Mouse (Mus musculus): ENCODE measurements at regions not wholly inside any gene's neighbourhood (a gene's known extent, or its start where the extent isn't known, plus 50 kb on each side); places are given as distances from the start of the nearest gene placed in this dataset.

- H3K4me3 ChIP-seq (ENCODE audit: control insufficient read depth in 1 of 2, insufficient read depth in 1 of 2, low read depth in 2 of 2, low read length in 2 of 2) = no peak overlapping the region
- TF ChIP-seq TAL1 (IDR thresholded peaks at IDR 0.05; ENCODE audit: low read length) (no peak), CTCF (IDR thresholded peaks at IDR 0.05 in 2 of 3, conservative IDR thresholded peaks at IDR 0.05 in 1 of 3; ENCODE audit: control insufficient read depth in 1 of 3, insufficient read depth in 1 of 3, low read depth in 2 of 3, low read length in 3 of 3, poor library complexity in 1 of 3, severe bottlenecking in 1 of 3) (no peak), NELFE (IDR thresholded peaks at IDR 0.05; ENCODE audit: low read depth, low read length) (no peak), BHLHE40 (IDR thresholded peaks at IDR 0.05; ENCODE audit: borderline replicate concordance, low read depth, low read length) (no peak), RAD21 (IDR thresholded peaks at IDR 0.05; ENCODE audit: low read depth, low read length) (no peak), MYB (IDR thresholded peaks at IDR 0.05; ENCODE audit: low read depth, low read length) (no peak), ZNF384 (IDR thresholded peaks at IDR 0.05; ENCODE audit: low read depth, low read length) (no peak), MAFK (IDR thresholded peaks at IDR 0.05; ENCODE audit: borderline replicate concordance, low read depth, low read length) (no peak), UBTF (IDR thresholded peaks at IDR 0.05; ENCODE audit: borderline replicate concordance, insufficient read depth, low read depth, low read length) (no peak), JUND (IDR thresholded peaks at IDR 0.05; ENCODE audit: low read depth, low read length) (no peak), NRF1 (IDR thresholded peaks at IDR 0.05; ENCODE audit: insufficient read depth, low read depth, low read length, poor library complexity, severe bottlenecking) (no peak), POLR2A (IDR thresholded peaks at IDR 0.05; ENCODE audit: control insufficient read depth in 1 of 2, insufficient read depth in 1 of 2, low read depth in 1 of 2, low read length in 2 of 2, poor library complexity in 1 of 2) (no peak), MAZ (IDR thresholded peaks at IDR 0.05; ENCODE audit: low read depth, low read length) (no peak), TBP (IDR thresholded peaks at IDR 0.05; ENCODE audit: low read depth, low read length) (no peak), TCF12 (IDR thresholded peaks at IDR 0.05; ENCODE audit: low read depth, low read length) (no peak), MAX (IDR thresholded peaks at IDR 0.05; ENCODE audit: low read length) (no peak), POLR2AphosphoS2 (IDR thresholded peaks at IDR 0.05; ENCODE audit: low read length) (no peak), ETS1 (IDR thresholded peaks at IDR 0.05; ENCODE audit: low read depth, low read length) (no peak), CHD1 (IDR thresholded peaks at IDR 0.05; ENCODE audit: low read depth, low read length) (no peak)
- H3K27me3 ChIP-seq (ENCODE audit: control insufficient read depth in 1 of 2, insufficient read depth in 2 of 2, low read length in 2 of 2) = no peaks in the 10 kb centered on the region; a peak in 1 of 4 replicates
- no peaks in the 10 kb centered on the region for H3K36me3 ChIP-seq (ENCODE audit: control insufficient read depth in 1 of 2, insufficient read depth in 2 of 2, low read length in 2 of 2)
- H3K79me2 ChIP-seq (ENCODE audit: control insufficient read depth, insufficient read depth, low read length, poor library complexity) = no peaks in the 10 kb centered on the region
- no peaks in the 10 kb centered on the region for H3K4me1 ChIP-seq (ENCODE audit: control insufficient read depth in 1 of 2, insufficient read depth in 2 of 2, low read length in 2 of 2)
- DNase-seq (ENCODE audit: low read depth, low spot score) = no peak
- no peak overlapping the region for H3K27ac ChIP-seq (ENCODE audit: control insufficient read depth, low read depth, low read length)
- H3K9me3 ChIP-seq (replicated peaks; ENCODE audit: insufficient read depth, low read length) = no peaks in the 10 kb centered on the region
- H3K9ac ChIP-seq (ENCODE audit: control insufficient read depth, low read depth, low read length, poor library complexity, severe bottlenecking) = no peak overlapping the region
Measured at GRCm38 (mm10) chr15:6044511-6045256, 254.9 kb upstream of the Dab2 start.

GRCm38 (mm10) chr15:6055703-6056102 is 243.9 kb upstream of the Dab2 start:
- H3K4me3 ChIP-seq (ENCODE audit: control insufficient read depth in 1 of 2, insufficient read depth in 1 of 2, low read depth in 2 of 2, low read length in 2 of 2) = no peak overlapping the region
- H3K27ac ChIP-seq (ENCODE audit: control insufficient read depth, low read depth, low read length) = no peak overlapping the region
- peaks cover 0 to 12% of the 10 kb centered on the region in 2 experiments; a peak in 2 of 4 replicates for H3K36me3 ChIP-seq (ENCODE audit: control insufficient read depth in 1 of 2, insufficient read depth in 2 of 2, low read length in 2 of 2)
- peaks cover 3 to 7% of the 10 kb centered on the region in 2 experiments for H3K4me1 ChIP-seq (ENCODE audit: control insufficient read depth in 1 of 2, insufficient read depth in 2 of 2, low read length in 2 of 2)
- no peak overlapping the region for H3K9ac ChIP-seq (ENCODE audit: control insufficient read depth, low read depth, low read length, poor library complexity, severe bottlenecking)
- no peak for TF ChIP-seq UBTF (IDR thresholded peaks at IDR 0.05; ENCODE audit: borderline replicate concordance, insufficient read depth, low read depth, low read length)
- no peak for TF ChIP-seq TBP (IDR thresholded peaks at IDR 0.05; ENCODE audit: low read depth, low read length)
- TF ChIP-seq RAD21 (IDR thresholded peaks at IDR 0.05; ENCODE audit: low read depth, low read length) = no peak
- H3K9me3 ChIP-seq (replicated peaks; ENCODE audit: insufficient read depth, low read length) = no peaks in the 10 kb centered on the region
- DNase-seq (ENCODE audit: low read depth, low spot score) = no peak
- no peaks in the 10 kb centered on the region for H3K79me2 ChIP-seq (ENCODE audit: control insufficient read depth, insufficient read depth, low read length, poor library complexity)
- H3K27me3 ChIP-seq (ENCODE audit: control insufficient read depth in 1 of 2, insufficient read depth in 2 of 2, low read length in 2 of 2) = no peaks in the 10 kb centered on the region

Data from MEL (cell line).